ENCODE assay signal across 8 mouse cellular contexts in the genomic region with DNA sequence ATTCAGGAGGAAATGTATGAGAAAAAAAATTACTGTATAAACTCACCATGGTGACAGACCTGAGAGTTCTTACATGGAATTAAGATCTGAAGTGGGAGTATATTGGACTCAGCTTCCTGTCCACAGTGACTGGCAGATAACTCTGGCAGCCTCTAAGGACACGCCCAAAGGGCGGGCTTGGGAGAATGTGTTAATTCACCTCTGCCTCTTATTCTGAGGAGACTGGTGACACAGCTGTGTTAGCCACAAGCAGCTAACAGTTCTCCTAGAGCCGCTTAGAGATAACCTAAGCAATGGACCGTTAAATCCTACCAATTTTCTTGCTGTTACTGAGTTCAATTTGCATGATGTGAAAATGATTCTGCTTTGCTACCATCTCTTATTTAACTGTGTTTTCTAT.
DNase-seq lines count a peak whose midpoint lies in the region; ATAC-seq and TF ChIP-seq lines count a peak whose summit lies in the region.

No protein-coding gene starts in this region.

- 32% methylated on average over 4 of the region's 4 CpGs for WGBS in kidney, postnatal 0 days
- 46% methylated on average over 4 of the region's 4 CpGs for WGBS in kidney, embryonic 14.5 days
- WGBS in heart, postnatal 0 days = 15% methylated on average over 4 of the region's 4 CpGs

- H3K4me3 ChIP-seq in kidney, postnatal 0 days (replicated peaks; ENCODE audit: low read depth, low read length) = no peak overlapping the region
- no peak overlapping the region for H3K4me3 ChIP-seq in kidney, embryonic 14.5 days (ENCODE audit: low read length)
- no peak overlapping the region for H3K4me3 ChIP-seq in heart, postnatal 0 days (ENCODE audit: low read depth, low read length)

- H3K27ac ChIP-seq in kidney, postnatal 0 days = no peak overlapping the region
- no peak overlapping the region for H3K27ac ChIP-seq in kidney, embryonic 14.5 days (ENCODE audit: low read depth, low read length)
- no peak overlapping the region for H3K27ac ChIP-seq in heart, postnatal 0 days (ENCODE audit: low read depth)

- no peak for ATAC-seq in kidney, postnatal 0 days (replicated peaks; ENCODE audit: low FRiP score, low read depth)
- no peak for ATAC-seq in kidney, embryonic 14.5 days (ENCODE audit: low FRiP score, low TSS enrichment)
- ATAC-seq in heart, postnatal 0 days (ENCODE audit: insufficient read depth, low read depth) = peak; percentile 61; the same call in 1 of the 2 replicates

- H3K36me3 ChIP-seq in kidney, postnatal 0 days (ENCODE audit: insufficient read depth, low read length) = no peaks in the 10 kb centered on the region
- H3K36me3 ChIP-seq in kidney, embryonic 14.5 days (ENCODE audit: control insufficient read depth, insufficient read depth, low read length) = peaks cover 3% of the 10 kb centered on the region; the same call in 1 of the 2 replicates
- peaks cover 15% of the 10 kb centered on the region for H3K36me3 ChIP-seq in heart, postnatal 0 days (replicated peaks; ENCODE audit: control insufficient read depth, insufficient read depth, low read length)

- H3K4me1 ChIP-seq in kidney, postnatal 0 days (replicated peaks; ENCODE audit: insufficient read depth, low read length) = 0 out of 2 replicates have a peak, but pooled peaks cover 9% of the 10 kb centered on the region
- 0 out of 2 replicates have a peak, but pooled peaks cover 6% of the 10 kb centered on the region for H3K4me1 ChIP-seq in kidney, embryonic 14.5 days (ENCODE audit: control insufficient read depth, insufficient read depth, low read length)
- H3K4me1 ChIP-seq in heart, postnatal 0 days (ENCODE audit: control insufficient read depth, insufficient read depth) = peaks cover 27% of the 10 kb centered on the region

- H3K9me3 ChIP-seq in kidney, postnatal 0 days (replicated peaks; ENCODE audit: low read length) = no peaks in the 10 kb centered on the region
- no peaks in the 10 kb centered on the region for H3K9me3 ChIP-seq in kidney, embryonic 14.5 days (ENCODE audit: control insufficient read depth, low read length)
- no peaks in the 10 kb centered on the region for H3K9me3 ChIP-seq in heart, postnatal 0 days (replicated peaks; ENCODE audit: control insufficient read depth, low read length)

- no peak for TF ChIP-seq EP300 in heart, postnatal 0 days (IDR thresholded peaks at IDR 0.05; ENCODE audit: low read depth)

- DNase-seq in kidney, postnatal 0 days (ENCODE audit: low spot score) = peak; percentile 25
- peak; percentile 54 for DNase-seq in c-Kit-positive CD71-negative TER-119-negative erythroid progenitor cells, embryonic 14.5 days (ENCODE audit: low read depth)
- peak; percentile 73 for DNase-seq in heart, postnatal 0 days (ENCODE audit: low spot score)
- peak; percentile 35 for DNase-seq in lung, postnatal 14 days
- DNase-seq in right cerebral cortex, adult 18-20 months = no peak
- no peak for DNase-seq in cerebellum, postnatal 4 days (ENCODE audit: low spot score in 2 of 2)
- no peak for DNase-seq in cerebellum, postnatal 14 days

- no peaks in the 10 kb centered on the region for H3K27me3 ChIP-seq in kidney, postnatal 0 days (ENCODE audit: insufficient read depth, low read length)
- no peaks in the 10 kb centered on the region for H3K27me3 ChIP-seq in kidney, embryonic 14.5 days (ENCODE audit: control insufficient read depth, insufficient read depth, low read length)
- H3K27me3 ChIP-seq in heart, postnatal 0 days (ENCODE audit: control insufficient read depth, insufficient read depth, low read length) = no peaks in the 10 kb centered on the region

- TF ChIP-seq CTCF in kidney, postnatal 0 days (IDR thresholded peaks at IDR 0.05; ENCODE audit: low read depth) = no peak
- no peak for TF ChIP-seq CTCF in heart, postnatal 0 days (IDR thresholded peaks at IDR 0.05; ENCODE audit: low read depth)

- H3K4me2 ChIP-seq in kidney, postnatal 0 days (ENCODE audit: low read length) = no peak overlapping the region
- H3K4me2 ChIP-seq in kidney, embryonic 14.5 days (replicated peaks; ENCODE audit: low read depth, low read length) = no peak overlapping the region
- H3K4me2 ChIP-seq in heart, postnatal 0 days (ENCODE audit: low read depth, low read length) = no peak overlapping the region

- H3K9ac ChIP-seq in kidney, postnatal 0 days (ENCODE audit: low read depth, low read length) = no peak overlapping the region
- no peak overlapping the region for H3K9ac ChIP-seq in kidney, embryonic 14.5 days (ENCODE audit: low read depth, low read length)
- no peak overlapping the region for H3K9ac ChIP-seq in heart, postnatal 0 days (replicated peaks; ENCODE audit: low read depth, low read length)

Comparison
In these comparisons a context has a peak if more than half of its experiments do, and no peak if none do; other contexts are left out.
1. DNase-seq: peak in kidney, postnatal 0 days (single experiment), c-Kit-positive CD71-negative TER-119-negative erythroid progenitor cells, embryonic 14.5 days (single experiment), heart, postnatal 0 days (single experiment) and lung, postnatal 14 days (single experiment); none in right cerebral cortex, adult 18-20 months (single experiment), cerebellum, postnatal 4 days (0 of 2) and cerebellum, postnatal 14 days (0 of 2).